Mouse (Mus musculus) yolk sac, embryonic 10.5 days (tissue): Measurements from ENCODE around the gene Aox3.

Experiments
- DNase-seq: peaks from one replicate; pipeline ENCODE4 v3.0.0-alpha.2; 2017; ENCODE audit warnings: low spot score

Aox3 gene

DNA sequence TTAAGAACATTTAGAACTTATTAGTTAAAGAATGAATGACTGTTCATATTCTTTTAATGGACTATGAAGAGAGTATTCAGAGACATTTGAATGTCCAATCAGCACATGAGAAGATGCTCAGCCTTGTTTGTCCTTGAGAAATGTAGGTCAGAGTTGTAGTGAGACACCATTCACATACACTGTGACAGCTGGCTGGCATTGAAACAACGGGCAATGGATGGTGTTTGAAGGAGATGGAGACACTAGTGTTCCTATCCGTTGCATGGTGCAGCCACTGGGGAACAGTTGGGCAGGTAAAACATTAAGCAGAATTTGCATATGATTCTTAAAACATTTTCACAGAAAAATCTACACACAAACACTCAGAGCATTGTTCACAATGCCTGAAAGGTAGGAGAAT is 5.9 kb upstream of the Aox3 start:
- DNase-seq, result no peak

- DNase-seq, result no peak
Measured at GRCm38 (mm10) chr1:58110241-58110640, 2.7 kb upstream of the Aox3 start.

DNA sequence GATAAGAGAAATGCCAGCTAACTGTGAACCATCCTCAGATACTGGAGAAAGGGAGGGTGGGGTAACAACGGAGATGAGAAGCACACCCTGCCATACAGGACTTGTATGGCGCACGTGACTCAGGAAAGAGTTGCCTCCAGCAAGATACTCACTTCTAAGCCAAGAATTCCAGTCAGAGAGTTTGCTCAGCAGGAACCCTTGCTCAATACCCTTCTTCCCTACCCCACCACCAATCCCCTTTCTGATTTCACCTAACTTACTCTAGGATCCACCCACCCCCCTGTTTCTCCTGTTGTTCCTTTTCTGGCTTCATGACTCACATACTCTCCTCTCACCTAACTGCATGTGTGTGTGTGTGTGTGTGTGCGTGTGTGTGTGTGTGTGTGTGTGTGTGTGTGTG is 1.6 kb upstream of the Aox3 start:
- DNase-seq, result no peak

DNA sequence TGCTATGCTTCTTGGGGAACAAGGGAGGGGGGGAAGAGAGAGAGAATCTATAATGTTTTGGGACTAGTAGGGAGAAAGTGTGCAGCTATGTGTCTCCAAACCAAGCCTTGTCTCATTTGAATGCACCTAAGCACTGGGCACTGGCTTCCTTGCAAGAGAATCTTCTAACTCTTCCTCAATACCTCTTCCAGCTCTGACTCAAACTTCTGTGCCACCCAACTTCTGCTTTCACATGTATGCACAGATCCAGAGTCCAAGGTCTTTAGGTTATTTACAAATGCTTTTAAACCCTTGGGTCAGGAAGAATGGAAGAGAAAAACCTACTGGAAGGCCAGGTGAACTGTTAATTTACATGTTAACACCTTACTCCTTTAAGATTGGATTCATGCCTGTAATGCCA is 511 bp downstream of the Aox3 start:
- DNase-seq, result no peak

DNA sequence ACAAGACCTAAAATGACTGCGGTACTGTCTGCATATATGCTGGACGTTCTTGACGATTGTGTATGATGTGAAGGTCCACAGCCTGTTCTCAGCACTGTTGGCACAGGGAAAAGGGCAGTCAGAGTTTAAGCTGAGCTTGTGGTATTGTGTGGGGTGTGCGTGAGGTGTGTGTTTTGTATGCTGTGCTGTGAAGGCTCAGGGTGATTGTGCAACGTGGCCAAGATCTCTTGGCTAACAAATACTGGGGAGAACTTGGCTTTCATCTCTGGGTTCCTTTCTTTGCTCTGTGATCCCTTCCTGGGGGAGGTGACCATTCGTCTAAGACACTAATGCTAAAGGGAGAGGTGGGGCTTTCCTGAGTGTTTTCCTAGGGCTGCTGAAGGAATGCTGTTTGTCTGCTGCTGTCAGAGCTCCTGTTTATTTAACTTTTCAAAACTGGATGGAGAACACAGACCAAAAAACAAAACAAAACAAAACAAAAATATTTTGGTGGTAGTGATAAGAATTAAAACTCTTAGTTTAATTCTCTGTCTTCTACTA is 1.2 kb downstream of the Aox3 start:
- DNase-seq, result no peak

- no peak for DNase-seq
Measured at GRCm38 (mm10) chr1:58114666-58115375, 1.9 kb downstream of the Aox3 start.

DNA sequence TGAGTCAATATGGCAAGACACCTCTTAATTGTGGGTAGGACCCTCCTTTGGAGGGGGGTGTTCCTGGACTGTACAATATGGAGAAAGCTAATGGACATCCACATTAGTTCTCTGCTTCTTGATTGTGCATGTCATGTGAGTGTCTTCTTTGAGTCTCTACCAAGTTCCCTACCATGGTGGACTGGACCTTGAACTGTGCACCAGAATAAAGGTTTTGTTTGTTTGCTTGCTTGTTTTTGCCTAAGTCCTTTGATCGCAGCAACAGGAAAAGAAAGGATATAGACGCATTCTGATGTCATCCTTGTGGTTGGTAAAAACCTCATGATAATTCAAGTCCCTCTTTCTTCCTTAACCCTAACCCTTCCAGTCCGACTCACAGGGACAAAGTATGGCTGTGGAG is 5.3 kb downstream of the Aox3 start:
- DNase-seq, result no peak

DNA sequence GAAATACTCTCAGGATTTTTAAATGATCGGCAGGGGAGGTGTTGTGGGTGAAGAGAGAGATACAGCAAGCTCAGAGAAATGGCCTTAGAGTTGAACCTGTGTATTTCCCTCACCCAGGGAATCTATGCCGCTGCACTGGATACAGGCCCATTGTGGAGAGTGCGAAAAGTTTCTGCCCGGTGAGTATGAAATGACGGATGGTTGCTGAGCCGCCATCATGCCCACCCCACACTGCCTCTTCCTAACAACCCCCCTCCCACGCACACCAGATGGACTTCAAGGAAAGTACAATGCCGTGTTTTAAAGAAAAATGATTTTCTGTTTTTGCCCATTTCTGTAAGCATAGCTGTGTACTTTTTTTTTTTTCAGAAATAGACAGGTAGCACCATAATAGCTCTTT is 12.0 kb downstream of the Aox3 start:
- no peak for DNase-seq

DNA sequence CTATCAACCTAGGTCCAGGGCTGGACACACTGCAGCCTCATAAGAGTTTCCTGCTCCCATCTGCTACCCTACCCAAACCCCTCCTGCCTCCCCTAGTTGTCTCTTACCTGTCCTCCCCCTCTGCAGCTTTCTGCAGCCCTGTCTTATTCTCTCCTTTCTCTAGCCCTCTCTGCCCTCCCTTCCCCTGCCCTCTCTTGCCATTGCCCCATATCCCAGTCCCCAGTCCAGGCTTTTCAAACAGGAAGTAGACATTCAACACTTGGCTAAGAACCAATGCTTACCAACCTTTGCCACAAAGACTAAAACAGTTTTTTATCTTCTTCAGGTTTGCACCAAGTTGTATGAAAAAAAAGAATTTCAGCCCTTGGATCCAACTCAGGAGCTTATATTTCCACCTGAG is 25.0 kb downstream of the Aox3 start:
- DNase-seq, result no peak

DNA sequence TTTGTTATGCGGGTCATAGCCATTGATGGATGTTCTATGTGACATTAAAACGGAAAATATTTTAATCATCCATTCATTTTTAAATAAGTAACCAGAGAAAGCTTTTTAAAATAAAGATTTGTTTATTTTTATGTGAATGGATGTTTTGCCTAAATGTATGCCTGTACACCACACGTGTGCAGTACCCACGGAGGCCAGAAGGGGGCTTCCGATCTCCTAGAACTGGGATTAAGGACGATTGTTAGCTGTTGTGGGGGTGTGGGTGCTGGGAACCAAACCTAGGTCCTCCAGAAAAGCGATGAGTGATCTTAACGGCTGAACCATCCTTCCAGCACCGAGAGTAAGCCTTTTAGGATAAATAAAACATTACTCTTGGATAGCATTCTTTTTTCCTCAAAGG is 26.1 kb downstream of the Aox3 start:
- DNase-seq, result no peak

- no peak for DNase-seq
Measured at GRCm38 (mm10) chr1:58140607-58141006, 27.7 kb downstream of the Aox3 start.

- DNase-seq, result peak; percentile 49
Measured at GRCm38 (mm10) chr1:58144384-58145069, 31.6 kb downstream of the Aox3 start.

GRCm38 (mm10) chr1:58146026-58146425 is 33.1 kb downstream of the Aox3 start:
- DNase-seq, result no peak

DNA sequence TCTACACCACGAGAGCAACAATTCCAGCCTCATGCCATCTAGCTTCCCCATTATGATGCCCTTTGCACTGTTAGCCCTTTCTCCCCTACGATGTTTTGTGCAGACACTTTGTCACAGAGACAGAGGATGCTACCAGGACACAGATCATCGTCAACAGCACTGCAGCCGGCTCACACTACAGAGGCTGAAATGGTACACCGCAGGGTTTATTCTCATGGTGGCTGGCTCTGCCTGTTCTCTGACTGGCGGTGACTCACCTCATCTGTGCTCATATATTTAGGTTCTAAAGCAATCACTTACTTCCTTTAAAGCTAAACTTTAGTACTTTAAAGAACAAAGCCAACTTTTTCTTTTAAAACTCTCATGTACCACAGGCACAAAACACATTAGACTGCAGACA is 34.8 kb downstream of the Aox3 start:
- no peak for DNase-seq

DNA sequence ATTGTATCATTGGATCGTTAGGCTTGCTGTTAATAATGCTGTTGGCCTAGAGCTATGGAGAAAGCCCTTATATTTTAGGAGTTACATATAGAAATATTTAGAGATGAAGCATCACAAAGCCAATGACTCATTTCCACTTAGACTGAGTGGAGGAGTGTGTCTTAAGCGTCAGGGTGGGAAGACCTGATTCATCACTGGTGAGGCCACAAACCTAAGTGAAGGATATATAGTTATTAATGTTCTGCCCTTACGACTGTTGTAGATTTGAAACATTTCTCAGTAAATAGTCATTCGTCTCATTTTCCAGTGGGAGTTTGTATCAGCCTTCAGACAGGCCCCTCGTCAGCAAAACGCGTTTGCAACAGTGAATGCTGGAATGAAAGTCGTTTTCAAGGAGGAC is 39.3 kb downstream of the Aox3 start:
- no peak for DNase-seq

GRCm38 (mm10) chr1:58156747-58157146 is 43.8 kb downstream of the Aox3 start:
- peak; percentile 17 for DNase-seq

GRCm38 (mm10) chr1:58169893-58170292 is 57.0 kb downstream of the Aox3 start:
- no peak for DNase-seq

GRCm38 (mm10) chr1:58188514-58189175 is 75.7 kb downstream of the Aox3 start:
- DNase-seq, result no peak

GRCm38 (mm10) chr1:58194317-58194716 is 81.4 kb downstream of the Aox3 start:
- no peak for DNase-seq

DNA sequence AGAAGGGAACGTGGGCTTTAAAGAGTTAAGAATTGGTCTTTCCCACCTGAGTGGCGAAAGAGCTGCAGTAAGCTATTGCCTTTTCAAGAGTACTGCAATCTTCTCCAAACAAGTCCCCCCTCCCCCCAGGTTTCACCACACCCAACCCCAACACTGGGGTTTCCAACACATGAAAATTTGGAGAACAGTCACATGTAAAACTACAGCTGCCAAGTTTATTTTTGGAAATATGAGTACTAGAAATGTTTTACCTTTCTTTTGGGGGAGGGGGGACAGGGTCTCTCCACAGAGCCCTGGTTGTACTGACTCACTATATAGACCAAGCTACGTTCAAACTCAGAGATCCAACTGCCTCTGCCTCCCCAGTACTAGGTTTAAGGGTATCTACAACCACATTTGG is 82.1 kb downstream of the Aox3 start:
- no peak for DNase-seq

DNA sequence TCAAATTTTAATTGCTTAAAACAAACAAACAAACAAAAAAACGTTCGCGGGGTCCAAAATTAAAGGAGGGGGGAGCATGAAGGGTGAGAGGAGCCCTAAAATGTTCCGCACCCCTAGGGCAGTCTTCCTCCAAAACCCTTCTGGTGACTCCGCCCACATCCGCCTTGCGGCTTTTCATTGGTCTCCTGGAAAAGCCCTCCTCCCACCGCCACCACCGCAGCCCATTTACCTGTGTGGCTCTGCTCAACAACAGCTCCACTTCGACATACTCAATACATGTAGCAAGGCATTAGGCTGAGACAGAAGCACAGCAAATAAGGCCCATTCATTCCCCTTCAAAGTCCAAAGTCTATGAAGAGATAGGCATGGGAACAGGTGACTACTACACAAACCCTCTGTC is 82.6 kb downstream of the Aox3 start:
- no peak for DNase-seq

- DNase-seq, result no peak
Measured at GRCm38 (mm10) chr1:58197023-58197422, 84.1 kb downstream of the Aox3 start.

GRCm38 (mm10) chr1:58198386-58198785 is 85.5 kb downstream of the Aox3 start:
- DNase-seq, result no peak
